Mouse (Mus musculus): ENCODE results near the gene Ucma. TPM values are rescaled to one million over a fixed set of nuclear protein-coding genes. Genes with fewer than 3 reads are reported as not detected.

Ucma gene
- total and polyA plus RNA-seq, 3 experiments: not detected

DNA sequence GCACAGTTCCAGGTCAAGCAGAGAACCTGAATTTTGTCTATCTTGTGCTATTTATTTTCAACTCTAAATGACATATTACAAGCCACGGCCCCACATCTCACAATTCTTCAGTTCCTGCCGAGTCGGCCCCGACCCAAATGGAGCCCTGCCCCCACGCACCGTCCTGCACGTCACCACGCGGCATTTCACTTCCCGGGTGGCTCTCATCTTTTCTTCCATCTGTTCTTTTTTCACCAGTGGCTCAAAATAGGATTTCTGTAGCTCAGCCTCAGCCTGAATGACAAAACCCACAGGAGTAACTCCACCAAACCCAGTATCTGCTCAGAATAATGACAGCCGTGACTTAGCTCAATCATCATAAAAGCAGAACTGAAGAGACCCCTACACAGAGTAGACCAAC is 17.7 kb downstream of the Ucma start:
- no peaks in the 10 kb centered on the region for H3K79me2 ChIP-seq (ENCODE audit: control insufficient read depth, insufficient read depth, low read length, poor library complexity)
- H3K27me3 ChIP-seq (ENCODE audit: control insufficient read depth in 1 of 2, insufficient read depth in 2 of 2, low read length in 2 of 2): no peaks in the 10 kb centered on the region
- TF ChIP-seq MEF2A (IDR thresholded peaks at IDR 0.05; ENCODE audit: extremely low read depth, insufficient replicate concordance, low read depth, low read length, poor library complexity, severe bottlenecking) (no peak), RCOR1 (IDR thresholded peaks at IDR 0.05; ENCODE audit: low read depth, low read length) (no peak), POLR2A (IDR thresholded peaks at IDR 0.05; ENCODE audit: control insufficient read depth in 1 of 2, insufficient read depth in 1 of 2, low read depth in 1 of 2, low read length in 2 of 2, poor library complexity in 1 of 2) (no peak), CHD1 (IDR thresholded peaks at IDR 0.05; ENCODE audit: low read depth, low read length) (no peak)
- no peaks in the 10 kb centered on the region for H3K9me3 ChIP-seq (replicated peaks; ENCODE audit: insufficient read depth, low read length)
- no peak for DNase-seq (ENCODE audit: low read depth, low spot score)
- H3K36me3 ChIP-seq (ENCODE audit: control insufficient read depth in 1 of 2, insufficient read depth in 2 of 2, low read length in 2 of 2): peaks cover 0 to 21% of the 10 kb centered on the region in 2 experiments; a peak in 2 of 4 replicates
- H3K4me1 ChIP-seq (ENCODE audit: control insufficient read depth in 1 of 2, insufficient read depth in 2 of 2, low read length in 2 of 2): no peaks in the 10 kb centered on the region
- no peak overlapping the region for H3K27ac ChIP-seq (ENCODE audit: control insufficient read depth, low read depth, low read length)
- H3K4me3 ChIP-seq (ENCODE audit: control insufficient read depth in 1 of 2, insufficient read depth in 1 of 2, low read depth in 2 of 2, low read length in 2 of 2): no peak overlapping the region
- H3K9ac ChIP-seq (ENCODE audit: control insufficient read depth, low read depth, low read length, poor library complexity, severe bottlenecking): no peak overlapping the region

DNA sequence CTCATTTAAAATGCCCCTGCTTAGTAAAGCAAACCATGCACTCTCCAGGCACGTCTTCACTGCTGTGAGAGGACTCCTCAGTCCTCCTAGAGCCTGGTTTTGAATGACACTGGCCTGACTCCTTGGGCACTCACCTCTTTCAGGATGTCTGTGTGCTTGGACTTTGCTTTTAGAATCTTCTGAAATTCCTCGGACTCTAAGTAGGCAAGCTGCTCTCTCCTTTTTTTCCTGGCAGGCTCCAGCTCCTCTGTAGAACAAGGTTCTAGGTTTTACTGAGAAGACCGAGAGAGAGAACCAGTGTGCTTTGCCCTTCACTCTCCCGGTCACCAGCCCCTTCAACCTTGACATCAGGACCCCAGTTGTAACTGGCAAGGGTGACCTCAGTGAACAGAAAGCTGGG is 18.5 kb downstream of the Ucma start:
- no peak for DNase-seq (ENCODE audit: low read depth, low spot score)
- Histone ChIP-seq H3K27me3 (ENCODE audit: control insufficient read depth in 1 of 2, insufficient read depth in 2 of 2, low read length in 2 of 2) (no peaks in the 10 kb centered on the region), H3K9ac (ENCODE audit: control insufficient read depth, low read depth, low read length, poor library complexity, severe bottlenecking) (no peak overlapping the region), H3K36me3 (ENCODE audit: control insufficient read depth in 1 of 2, insufficient read depth in 2 of 2, low read length in 2 of 2) (peaks cover 0 to 23% of the 10 kb centered on the region in 2 experiments; a peak in 2 of 4 replicates), H3K27ac (ENCODE audit: control insufficient read depth, low read depth, low read length) (no peak overlapping the region), H3K4me1 (ENCODE audit: control insufficient read depth in 1 of 2, insufficient read depth in 2 of 2, low read length in 2 of 2) (no peaks in the 10 kb centered on the region), H3K4me3 (ENCODE audit: control insufficient read depth in 1 of 2, insufficient read depth in 1 of 2, low read depth in 2 of 2, low read length in 2 of 2) (no peak overlapping the region), H3K9me3 (replicated peaks; ENCODE audit: insufficient read depth, low read length) (no peaks in the 10 kb centered on the region), H3K79me2 (ENCODE audit: control insufficient read depth, insufficient read depth, low read length, poor library complexity) (no peaks in the 10 kb centered on the region)
- TF ChIP-seq TCF12 (IDR thresholded peaks at IDR 0.05; ENCODE audit: low read depth, low read length) (no peak), CHD1 (IDR thresholded peaks at IDR 0.05; ENCODE audit: low read depth, low read length) (no peak), MXI1 (IDR thresholded peaks at IDR 0.05; ENCODE audit: low read depth, low read length) (no peak), SIN3A (IDR thresholded peaks at IDR 0.05; ENCODE audit: low read length) (no peak), KAT2A (conservative IDR thresholded peaks at IDR 0.05; ENCODE audit: low read depth, low read length) (no peak), NELFE (IDR thresholded peaks at IDR 0.05; ENCODE audit: low read depth, low read length) (no peak), NRF1 (IDR thresholded peaks at IDR 0.05; ENCODE audit: insufficient read depth, low read depth, low read length, poor library complexity, severe bottlenecking) (no peak), MAZ (IDR thresholded peaks at IDR 0.05; ENCODE audit: low read depth, low read length) (no peak), MAX (IDR thresholded peaks at IDR 0.05; ENCODE audit: low read length) (no peak)

DNA sequence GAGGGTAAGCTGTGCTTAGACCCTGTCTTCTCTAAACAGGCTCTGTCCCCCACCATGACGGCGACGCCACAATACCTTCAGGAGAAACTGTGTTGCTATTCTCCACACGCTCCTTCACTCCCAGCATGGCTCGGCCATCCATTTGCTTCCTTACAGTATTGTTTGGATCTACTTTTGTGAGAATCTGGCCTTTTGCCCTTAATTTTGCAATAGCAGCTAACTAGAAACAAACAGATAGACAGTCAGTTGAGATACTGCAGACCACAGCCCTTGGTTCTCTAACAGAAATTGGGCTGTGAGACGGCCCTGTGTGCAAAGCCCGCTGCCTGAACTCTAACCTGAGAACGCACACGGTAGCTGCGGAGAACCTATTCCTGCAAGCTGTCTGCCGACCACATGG is 19.7 kb downstream of the Ucma start:
- no peak for DNase-seq (ENCODE audit: low read depth, low spot score)
- TF ChIP-seq POLR2AphosphoS5 (IDR thresholded peaks at IDR 0.05; ENCODE audit: borderline replicate concordance, low read depth, low read length): no peak
- TF ChIP-seq SIN3A (IDR thresholded peaks at IDR 0.05; ENCODE audit: low read length): no peak
- TF ChIP-seq MAFK (IDR thresholded peaks at IDR 0.05; ENCODE audit: borderline replicate concordance, low read depth, low read length): no peak
- no peak for TF ChIP-seq EP300 (IDR thresholded peaks at IDR 0.05; ENCODE audit: low read depth in 1 of 2, low read length in 2 of 2)
- no peak for TF ChIP-seq ZKSCAN1 (IDR thresholded peaks at IDR 0.05; ENCODE audit: low read depth, low read length)
- TF ChIP-seq CHD1 (IDR thresholded peaks at IDR 0.05; ENCODE audit: low read depth, low read length): no peak
- TF ChIP-seq RAD21 (IDR thresholded peaks at IDR 0.05; ENCODE audit: low read depth, low read length): no peak
- no peaks in the 10 kb centered on the region for H3K9me3 ChIP-seq (replicated peaks; ENCODE audit: insufficient read depth, low read length)
- no peak overlapping the region for H3K9ac ChIP-seq (ENCODE audit: control insufficient read depth, low read depth, low read length, poor library complexity, severe bottlenecking)
- peaks cover 0 to 19% of the 10 kb centered on the region in 2 experiments; a peak in 2 of 4 replicates for H3K36me3 ChIP-seq (ENCODE audit: control insufficient read depth in 1 of 2, insufficient read depth in 2 of 2, low read length in 2 of 2)
- H3K27ac ChIP-seq (ENCODE audit: control insufficient read depth, low read depth, low read length): no peak overlapping the region
- H3K79me2 ChIP-seq (ENCODE audit: control insufficient read depth, insufficient read depth, low read length, poor library complexity): no peaks in the 10 kb centered on the region
- no peaks in the 10 kb centered on the region for H3K27me3 ChIP-seq (ENCODE audit: control insufficient read depth in 1 of 2, insufficient read depth in 2 of 2, low read length in 2 of 2)
- no peaks in the 10 kb centered on the region for H3K4me1 ChIP-seq (ENCODE audit: control insufficient read depth in 1 of 2, insufficient read depth in 2 of 2, low read length in 2 of 2)
- no peak overlapping the region for H3K4me3 ChIP-seq (ENCODE audit: control insufficient read depth in 1 of 2, insufficient read depth in 1 of 2, low read depth in 2 of 2, low read length in 2 of 2)

All from MEL (cell line).